Mouse (Mus musculus) hindbrain, embryonic 12.5 days (tissue): ENCODE data around the gene Crot. TPM values are rescaled to one million over a fixed set of nuclear protein-coding genes. Genes with fewer than 3 reads are reported as not detected.
"Not testable (repeated sequence)": the region's sequence is repeated elsewhere in the genome, so short reads cannot be mapped to it uniquely, and the experiment has no call there.

ENCODE experiments used
- ATAC-seq: fragments of 200-750 bp; cut with Nextera tagmentation; 2 replicates; pipeline ENCODE4 v1.8.0; 2017; ENCODE audit warnings: moderate TSS enrichment; ENCODE audit not compliant: low FRiP score
- H3K27ac ChIP-seq: fragments of 300-500 bp; sonication (generic); 2 replicates; pipeline ENCODE4 v1.5.1; 2016; ENCODE audit warnings: mild to moderate bottlenecking
- H3K27me3 ChIP-seq: fragments of 300-500 bp; sonication (generic); 2 replicates; pipeline ENCODE4 v1.6.1; 2016; ENCODE audit warnings: mild to moderate bottlenecking
- H3K36me3 ChIP-seq: fragments of 300-500 bp; sonication (generic); 2 replicates; pipeline ENCODE4 v1.6.1; 2016; ENCODE audit warnings: mild to moderate bottlenecking
- H3K4me1 ChIP-seq: fragments of 300-500 bp; sonication (generic); 2 replicates; pipeline ENCODE4 v1.6.1; 2016
- H3K4me2 ChIP-seq: fragments of 300-500 bp; sonication (generic); replicated peaks from 2 replicates; pipeline ENCODE4 v1.6.1; 2016; ENCODE audit warnings: mild to moderate bottlenecking
- H3K4me3 ChIP-seq: fragments of 300-500 bp; sonication (generic); 2 replicates; pipeline ENCODE4 v1.5.1; 2016; ENCODE audit warnings: mild to moderate bottlenecking
- H3K9ac ChIP-seq: fragments of 300-500 bp; sonication (generic); 2 replicates; pipeline ENCODE4 v1.6.1; 2016; ENCODE audit warnings: mild to moderate bottlenecking, moderate library complexity
- H3K9me3 ChIP-seq: fragments of 300-500 bp; sonication (generic); replicated peaks from 2 replicates; pipeline ENCODE4 v1.6.1; 2016; ENCODE audit warnings: mild to moderate bottlenecking
- WGBS: fragments of 180-500 bp; shearing (Covaris S2); methylation state at CpG from one replicate; pipeline ENCODE4 v1.1.7; 2016; 5-methylcytosine and 5-hydroxymethylcytosine counted together
- polyA plus RNA-seq: library from polyadenylated mRNA; unstranded; fragments of >200 nt; fragmentation: Nextera tagmentation; extraction: Ambion mirVana; gene quantifications from 2 replicates; pipeline ENCODE4 v1.2.1, GENCODE M21; 2016

The Crot gene
- polyA plus RNA-seq, 1 experiment from 2014 or later, result 34.2 TPM

GRCm38 (mm10) chr5:8990526-8990925, 6.6 kb downstream of the Crot start:
- no peaks in the 10 kb centered on the region for H3K27me3 ChIP-seq
- no peak overlapping the region for H3K4me2 ChIP-seq
- H3K9ac ChIP-seq, result no peak overlapping the region
- H3K4me3 ChIP-seq, result no peak overlapping the region
- H3K36me3 ChIP-seq, result peaks cover 34% of the 10 kb centered on the region
- H3K4me1 ChIP-seq, result no peaks in the 10 kb centered on the region
- ATAC-seq, result no peak
- no peak overlapping the region for H3K27ac ChIP-seq
- no peaks in the 10 kb centered on the region for H3K9me3 ChIP-seq
- 91% methylated on average over 13 of the region's 13 CpGs for WGBS

GRCm38 (mm10) chr5:8987925-8988324, 9.2 kb downstream of the Crot start:
- H3K27me3 ChIP-seq, result no peaks in the 10 kb centered on the region
- H3K4me1 ChIP-seq, result no peaks in the 10 kb centered on the region

GRCm38 (mm10) chr5:8985470-8985869, 11.7 kb downstream of the Crot start:
- Histone ChIP-seq H3K27me3 (no peaks in the 10 kb centered on the region), H3K27ac (no peak overlapping the region), H3K4me1 (no peaks in the 10 kb centered on the region), H3K4me3 (no peak overlapping the region), H3K9me3 (no peaks in the 10 kb centered on the region), H3K4me2 (no peak overlapping the region), H3K9ac (no peak overlapping the region), H3K36me3 (peaks cover 38% of the 10 kb centered on the region)
- 88% methylated on average over 3 of the region's 3 CpGs for WGBS
- no peak for ATAC-seq

More at GRCm38 (mm10) chr5:8987925-8988324, 9.2 kb downstream of the Crot start:
- ATAC-seq, result no peak
- no peak overlapping the region for H3K4me3 ChIP-seq
- no peak overlapping the region for H3K27ac ChIP-seq
- over 99% methylated on average over 5 of the region's 5 CpGs for WGBS
- H3K4me2 ChIP-seq, result no peak overlapping the region
- H3K9ac ChIP-seq, result no peak overlapping the region
- no peaks in the 10 kb centered on the region for H3K9me3 ChIP-seq
- peaks cover 41% of the 10 kb centered on the region for H3K36me3 ChIP-seq

- Histone ChIP-seq H3K4me3 (no peak overlapping the region), H3K27ac (no peak overlapping the region), H3K9me3 (no peaks in the 10 kb centered on the region), H3K4me2 (no peak overlapping the region), H3K36me3 (peaks cover 29% of the 10 kb centered on the region), H3K9ac (no peak overlapping the region), H3K27me3 (no peaks in the 10 kb centered on the region), H3K4me1 (no peaks in the 10 kb centered on the region)
- no peak for ATAC-seq
These were observed 22.4 kb downstream of the Crot start for GRCm38 (mm10) chr5:8974721-8975120.

- ATAC-seq, result no peak
- no peaks in the 10 kb centered on the region for H3K9me3 ChIP-seq
- no peak overlapping the region for H3K9ac ChIP-seq
- no peaks in the 10 kb centered on the region for H3K27me3 ChIP-seq
- H3K27ac ChIP-seq, result no peak overlapping the region
- 30% methylated on average over 7 of the region's 7 CpGs for WGBS
- H3K4me1 ChIP-seq, result no peaks in the 10 kb centered on the region
- H3K4me2 ChIP-seq, result no peak overlapping the region
- H3K4me3 ChIP-seq, result no peak overlapping the region
- H3K36me3 ChIP-seq, result peaks cover 41% of the 10 kb centered on the region
These were observed 24.8 kb downstream of the Crot start for GRCm38 (mm10) chr5:8972355-8972754.

- H3K4me3 ChIP-seq, result no peak overlapping the region
- ATAC-seq, result no peak
- H3K27ac ChIP-seq, result no peak overlapping the region
- no peaks in the 10 kb centered on the region for H3K4me1 ChIP-seq
- H3K27me3 ChIP-seq, result no peaks in the 10 kb centered on the region
- H3K9me3 ChIP-seq, result no peaks in the 10 kb centered on the region
- peaks cover 53% of the 10 kb centered on the region for H3K36me3 ChIP-seq
- H3K4me2 ChIP-seq, result no peak overlapping the region
- 88% methylated on average over 2 of the region's 2 CpGs for whole genome bisulfite sequencing
- no peak overlapping the region for H3K9ac ChIP-seq
These were observed 26.4 kb downstream of the Crot start for GRCm38 (mm10) chr5:8970694-8971093.

- Histone ChIP-seq H3K27me3 (no peaks in the 10 kb centered on the region), H3K4me1 (no peaks in the 10 kb centered on the region), H3K4me3 (no peak overlapping the region), H3K4me2 (no peak overlapping the region), H3K27ac (no peak overlapping the region), H3K36me3 (peaks cover 45% of the 10 kb centered on the region), H3K9me3 (no peaks in the 10 kb centered on the region), H3K9ac (no peak overlapping the region)
- ATAC-seq, result no peak
- WGBS, result 97% methylated on average over 5 of the region's 5 CpGs
These were observed 32.6 kb downstream of the Crot start for GRCm38 (mm10) chr5:8964487-8964886.

GRCm38 (mm10) chr5:8960534-8960933, 36.6 kb downstream of the Crot start:
- no peaks in the 10 kb centered on the region for H3K4me1 ChIP-seq
- peaks cover 19% of the 10 kb centered on the region for H3K36me3 ChIP-seq
- no peaks in the 10 kb centered on the region for H3K9me3 ChIP-seq
- H3K27ac ChIP-seq, result no peak overlapping the region
- no peak overlapping the region for H3K9ac ChIP-seq
- H3K4me3 ChIP-seq, result no peak overlapping the region
- 81% methylated on average over 4 of the region's 4 CpGs for WGBS
- H3K4me2 ChIP-seq, result no peak overlapping the region
- no peaks in the 10 kb centered on the region for H3K27me3 ChIP-seq
- ATAC-seq, result peak; percentile 38; the same call in 1 of the 2 replicates

GRCm38 (mm10) chr5:8955544-8955943, 41.6 kb downstream of the Crot start:
- H3K9me3 ChIP-seq, result no peaks in the 10 kb centered on the region
- WGBS, result 94% methylated on average over 3 of the region's 3 CpGs
- no peaks in the 10 kb centered on the region for H3K27me3 ChIP-seq
- no peak overlapping the region for H3K4me3 ChIP-seq
- H3K27ac ChIP-seq, result no peak overlapping the region
- H3K4me2 ChIP-seq, result no peak overlapping the region
- H3K36me3 ChIP-seq, result no peaks in the 10 kb centered on the region
- H3K4me1 ChIP-seq, result no peaks in the 10 kb centered on the region
- H3K9ac ChIP-seq, result no peak overlapping the region
- ATAC-seq, result no peak

GRCm38 (mm10) chr5:8953660-8954059, 43.5 kb downstream of the Crot start:
- no peak overlapping the region for H3K27ac ChIP-seq
- whole genome bisulfite sequencing, result 84% methylated on average over 2 of the region's 2 CpGs
- H3K9ac ChIP-seq, result no peak overlapping the region
- no peak overlapping the region for H3K4me3 ChIP-seq
- no peak for ATAC-seq
- no peaks in the 10 kb centered on the region for H3K4me1 ChIP-seq
- no peaks in the 10 kb centered on the region for H3K27me3 ChIP-seq
- H3K36me3 ChIP-seq, result no peaks in the 10 kb centered on the region
- no peak overlapping the region for H3K4me2 ChIP-seq
- no peaks in the 10 kb centered on the region for H3K9me3 ChIP-seq

- H3K4me3 ChIP-seq, result no peak overlapping the region
- ATAC-seq, result no peak
- no peaks in the 10 kb centered on the region for H3K4me1 ChIP-seq
- H3K4me2 ChIP-seq, result no peak overlapping the region
- no peaks in the 10 kb centered on the region for H3K9me3 ChIP-seq
- H3K36me3 ChIP-seq, result no peaks in the 10 kb centered on the region
- no peaks in the 10 kb centered on the region for H3K27me3 ChIP-seq
- 74% methylated on average over 4 of the region's 4 CpGs for WGBS
- H3K27ac ChIP-seq, result no peak overlapping the region
- H3K9ac ChIP-seq, result no peak overlapping the region
These were observed 49.6 kb downstream of the Crot start for GRCm38 (mm10) chr5:8947423-8948110.

- no peak for ATAC-seq
- no peak overlapping the region for H3K4me3 ChIP-seq
- WGBS, result 82% methylated on average over 3 of the region's 3 CpGs
- H3K27me3 ChIP-seq, result no peaks in the 10 kb centered on the region
- no peaks in the 10 kb centered on the region for H3K9me3 ChIP-seq
- no peaks in the 10 kb centered on the region for H3K36me3 ChIP-seq
- H3K4me1 ChIP-seq, result no peaks in the 10 kb centered on the region
- no peak overlapping the region for H3K9ac ChIP-seq
- H3K27ac ChIP-seq, result no peak overlapping the region
- H3K4me2 ChIP-seq, result no peak overlapping the region
These were observed 53.3 kb downstream of the Crot start for GRCm38 (mm10) chr5:8943836-8944235.

- not testable (repeated sequence) for H3K9ac ChIP-seq, H3K4me1 ChIP-seq, H3K27me3 ChIP-seq, H3K27ac ChIP-seq, H3K36me3 ChIP-seq, H3K4me2 ChIP-seq, ATAC-seq, H3K4me3 ChIP-seq, H3K9me3 ChIP-seq
- WGBS, result 57% methylated on average over 1 of the region's 1 CpGs
These were observed 55.9 kb downstream of the Crot start for GRCm38 (mm10) chr5:8941266-8941665.
